Mouse (Mus musculus): ENCODE data around the gene Nlrp6. TPM values are rescaled to one million over a fixed set of nuclear protein-coding genes. Genes with fewer than 3 reads are reported as not detected.

The Nlrp6 gene
- polyA plus RNA-seq, 1 experiment from 2014 or later = not detected

- in situ Hi-C loops (cut with MboI; ENCODE audit: low pct_unique_long_range_greater_than_20kb) = no loop called here
- ChIA-PET POLR2A (interaction anchor here (0.6 kb wide), 1 partner anchor 123 kb away, joined by 7 read pairs; no protein-coding TSS in a partner anchor), CTCF (no interaction called here)
- no peaks in the 10 kb centered on the region for H3K27me3 ChIP-seq
- no peak for DNase-seq (ENCODE audit: low read depth, low spot score)
- no peak for TF ChIP-seq CTCF (IDR thresholded peaks at IDR 0.05)
- ATAC-seq = no peak
Measured at GRCm38 (mm10) chr7:140946980-140947379, 26.3 kb downstream of the Nlrp6 start.

DNA sequence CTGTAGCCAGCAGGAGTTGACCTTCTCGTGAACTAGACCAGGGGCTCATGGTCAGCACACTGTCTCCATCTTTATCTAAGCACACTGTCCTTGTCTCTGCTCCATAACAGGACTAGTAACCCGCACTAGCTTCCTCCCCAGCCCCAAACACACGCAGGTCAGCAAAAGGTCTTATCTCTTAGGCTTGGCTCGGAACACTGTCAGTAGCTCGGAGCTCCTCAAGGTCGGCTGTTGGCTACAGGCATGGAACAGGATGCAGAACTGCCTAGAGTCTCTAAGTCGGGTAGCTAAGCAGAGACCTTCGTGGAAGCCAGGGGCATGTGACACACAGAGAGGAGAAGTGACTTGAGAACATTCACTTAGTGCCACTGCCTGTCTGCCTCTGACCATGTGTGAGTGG, 27.5 kb downstream of the Nlrp6 start:
- in situ Hi-C loops (cut with MboI; ENCODE audit: low pct_unique_long_range_greater_than_20kb) = no loop called here
- ChIA-PET CTCF (interaction anchor here (0.9 kb wide), 1 partner anchor 11 kb away, joined by 4 read pairs; no protein-coding TSS in a partner anchor), POLR2A (no interaction called here)
- DNase-seq (ENCODE audit: low read depth, low spot score) = no peak
- no peak for ATAC-seq
- no peak for TF ChIP-seq CTCF (IDR thresholded peaks at IDR 0.05)
- H3K27me3 ChIP-seq = no peaks in the 10 kb centered on the region

DNA sequence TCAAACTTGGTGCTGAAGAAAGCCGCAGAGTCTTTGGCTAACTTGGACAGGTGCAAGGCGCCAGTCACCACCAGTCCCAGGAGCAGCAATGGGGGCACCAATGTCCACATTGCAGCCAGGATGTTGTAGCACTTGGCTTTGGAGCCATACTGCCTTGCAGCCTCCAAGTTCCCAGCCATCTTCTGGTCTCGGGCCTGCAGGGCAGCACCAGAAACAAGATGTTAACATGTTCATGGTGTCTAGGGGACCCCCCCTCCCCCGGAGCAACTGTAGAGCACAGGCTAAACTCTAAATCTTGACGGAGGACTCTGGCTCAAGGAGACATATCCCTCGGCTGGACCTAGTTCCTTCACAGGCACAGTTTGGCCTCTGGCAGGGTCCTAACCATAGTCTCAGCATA, 28.6 kb downstream of the Nlrp6 start:
- no peaks in the 10 kb centered on the region for H3K27me3 ChIP-seq
- ChIA-PET POLR2A (no interaction called here), CTCF (no interaction called here)
- DNase-seq (ENCODE audit: low read depth, low spot score) = no peak
- no peak for ATAC-seq
- no peak for TF ChIP-seq CTCF (IDR thresholded peaks at IDR 0.05)
- in situ Hi-C loops (cut with MboI; ENCODE audit: low pct_unique_long_range_greater_than_20kb) = no loop called here

DNA sequence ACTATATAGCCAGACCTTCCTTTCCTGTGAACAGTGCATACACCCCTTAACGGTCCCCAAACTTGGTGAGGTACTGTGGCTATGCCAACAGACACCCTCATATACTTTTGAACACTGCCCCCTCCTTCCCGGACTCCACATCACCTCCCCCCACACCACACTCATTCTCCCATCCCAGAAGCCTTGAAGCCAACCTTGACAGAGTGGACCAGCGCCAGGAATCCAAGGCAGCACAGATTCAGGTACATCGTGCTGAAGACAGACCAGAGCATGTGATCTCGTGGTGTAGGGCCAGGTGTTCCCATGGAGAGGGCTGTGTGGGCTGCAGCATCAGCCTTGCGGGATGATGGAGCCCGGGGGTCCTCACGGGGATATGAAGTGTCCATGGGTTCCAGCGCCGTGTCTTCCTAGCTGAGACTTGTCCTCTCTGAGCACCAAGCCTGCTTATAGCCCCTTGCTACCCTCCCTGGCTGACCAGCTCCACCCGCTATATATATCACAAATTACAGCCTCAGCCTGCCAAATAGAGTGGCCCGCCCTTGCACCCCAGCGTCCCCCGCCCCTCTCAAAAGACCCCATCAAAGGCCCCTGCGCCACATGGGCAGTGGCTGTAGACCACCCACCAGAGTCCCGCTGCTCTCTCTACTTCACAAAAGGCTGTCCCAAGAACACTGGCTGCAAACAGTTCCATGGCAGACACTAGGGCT, 29.3 kb downstream of the Nlrp6 start, which contains the start of gene Ifitm5:
Ifitm5 (minus strand) TSS at position 468 of the 707 bp plus-strand sequence.
- TF ChIP-seq CTCF (IDR thresholded peaks at IDR 0.05) = no peak
- H3K27me3 ChIP-seq = no peaks in the 10 kb centered on the region
- DNase-seq (ENCODE audit: low read depth, low spot score) (no peak), ATAC-seq (no peak)
- ChIA-PET POLR2A (no interaction called here), CTCF (interaction anchor here (1.3 kb wide), 1 partner anchor 9 kb away, joined by 4 read pairs; no protein-coding TSS in a partner anchor)
- in situ Hi-C loops (cut with MboI; ENCODE audit: low pct_unique_long_range_greater_than_20kb) = no loop called here

- no peak for ATAC-seq
- no peak for DNase-seq (ENCODE audit: low read depth, low spot score)
- TF ChIP-seq CTCF (IDR thresholded peaks at IDR 0.05) = no peak
- CTCF ChIA-PET = interaction anchor here (1.3 kb wide), 1 partner anchor 8 kb away, joined by 4 read pairs; no protein-coding TSS in a partner anchor
- in situ Hi-C loops (cut with MboI; ENCODE audit: low pct_unique_long_range_greater_than_20kb) = no loop called here
- no peaks in the 10 kb centered on the region for H3K27me3 ChIP-seq
- POLR2A ChIA-PET = interaction anchor here (0.6 kb wide), 1 partner anchor 376 kb away, joined by 3 read pairs; the partner anchor contains the start of genes Deaf1 and Tmem80
Measured at GRCm38 (mm10) chr7:140951051-140951450, 30.3 kb downstream of the Nlrp6 start.

GRCm38 (mm10) chr7:140951765-140952164, 31.1 kb downstream of the Nlrp6 start:
- in situ Hi-C loops (cut with MboI; ENCODE audit: low pct_unique_long_range_greater_than_20kb) = no loop called here
- ATAC-seq (no peak), DNase-seq (ENCODE audit: low read depth, low spot score) (no peak)
- CTCF ChIA-PET = interaction anchor here (0.9 kb wide), 1 partner anchor 9 kb away, joined by 3 read pairs; no protein-coding TSS in a partner anchor
- POLR2A ChIA-PET = interaction anchor here (0.6 kb wide), 1 partner anchor 376 kb away, joined by 3 read pairs; the partner anchor contains the start of genes Deaf1 and Tmem80
- no peaks in the 10 kb centered on the region for H3K27me3 ChIP-seq
- no peak for TF ChIP-seq CTCF (IDR thresholded peaks at IDR 0.05)

DNA sequence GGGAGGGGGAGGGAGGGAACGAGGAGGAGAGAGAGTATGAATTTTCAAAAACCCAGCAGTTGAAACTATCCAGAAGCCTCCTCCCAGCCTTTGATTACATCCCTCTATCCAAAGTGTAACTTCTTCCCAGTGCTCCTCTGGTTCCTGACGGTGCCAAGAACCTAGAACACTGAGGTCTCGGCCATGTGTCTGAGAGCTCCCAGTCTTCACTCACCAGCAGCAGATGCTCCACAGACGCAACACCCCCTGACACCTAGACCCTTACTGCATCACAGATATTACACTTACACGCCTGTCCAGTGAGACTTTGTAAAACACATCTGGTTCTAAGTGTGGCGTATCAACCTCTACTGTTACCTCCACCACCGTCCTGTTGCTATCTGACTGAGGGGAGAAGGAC, 31.7 kb downstream of the Nlrp6 start:
- in situ Hi-C loops (cut with MboI; ENCODE audit: low pct_unique_long_range_greater_than_20kb) = no loop called here
- ATAC-seq = no peak
- no peak for TF ChIP-seq CTCF (IDR thresholded peaks at IDR 0.05)

GRCm38 (mm10) chr7:140953133-140953532, 32.4 kb downstream of the Nlrp6 start:
- no peak for ATAC-seq
- TF ChIP-seq CTCF (IDR thresholded peaks at IDR 0.05) = no peak
- in situ Hi-C loops (cut with MboI; ENCODE audit: low pct_unique_long_range_greater_than_20kb) = no loop called here
- ChIA-PET CTCF (no interaction called here), POLR2A (no interaction called here)
- H3K27me3 ChIP-seq = no peaks in the 10 kb centered on the region
- no peak for DNase-seq (ENCODE audit: low read depth, low spot score)

More for the DNA sequence above, 31.7 kb downstream of the Nlrp6 start:
- H3K27me3 ChIP-seq = no peaks in the 10 kb centered on the region
- DNase-seq (ENCODE audit: low read depth, low spot score) = no peak
- POLR2A ChIA-PET = no interaction called here
- CTCF ChIA-PET = interaction anchor here (0.9 kb wide), 1 partner anchor 10 kb away, joined by 3 read pairs; no protein-coding TSS in a partner anchor

DNA sequence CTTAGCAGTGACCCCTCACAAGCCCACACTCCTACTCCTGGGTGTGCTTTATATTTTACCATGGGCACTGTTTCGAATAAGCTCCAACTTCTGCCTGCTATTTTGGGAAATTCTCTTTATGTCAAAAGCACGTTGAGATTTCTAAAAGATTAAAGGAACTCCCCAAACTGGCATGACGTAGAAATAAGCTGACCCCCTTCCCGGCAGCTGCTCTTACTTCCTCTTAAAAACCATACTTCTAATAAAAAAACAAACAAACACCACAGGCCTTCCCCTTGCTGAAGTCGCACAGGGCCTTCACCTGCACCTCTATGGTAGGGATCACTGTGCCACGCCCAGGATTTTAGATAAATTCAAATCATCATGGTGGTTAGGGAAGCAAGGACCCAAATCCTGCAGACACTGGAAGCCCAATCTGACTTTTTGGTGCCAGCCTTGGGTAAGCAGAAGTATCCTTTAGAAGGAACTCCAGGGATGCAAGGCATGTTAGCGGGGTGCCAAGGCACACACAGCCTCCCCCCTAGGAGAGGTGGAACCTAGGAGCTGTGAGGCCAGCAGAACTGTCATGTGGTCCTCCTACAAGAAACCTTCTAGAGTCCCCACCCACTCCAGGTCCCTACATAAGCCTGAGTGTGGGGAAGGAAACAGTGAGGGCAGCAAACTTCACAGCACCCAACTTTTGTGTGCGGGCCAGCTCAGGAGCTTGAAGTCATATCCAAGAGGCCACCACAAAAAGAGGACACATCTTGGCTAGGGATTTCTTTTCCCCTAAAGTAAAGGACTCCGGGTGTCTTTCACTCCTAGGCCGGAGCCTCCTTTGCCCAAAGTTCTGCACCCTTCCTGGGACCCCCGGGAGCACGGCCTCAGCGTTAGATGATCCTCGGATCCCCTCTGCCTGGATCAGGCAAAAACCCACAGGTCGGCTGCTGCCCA, 33.4 kb downstream of the Nlrp6 start:
- no peak for DNase-seq (ENCODE audit: low read depth, low spot score)
- ATAC-seq = no peak
- H3K27me3 ChIP-seq = no peaks in the 10 kb centered on the region
- CTCF ChIA-PET = interaction anchor here (1.3 to 2.0 kb wide), 2 partner anchors 12 to 46 kb away, joined by 3 to 5 read pairs; no protein-coding TSS in a partner anchor
- TF ChIP-seq CTCF (IDR thresholded peaks at IDR 0.05) = no peak
- in situ Hi-C loops (cut with MboI; ENCODE audit: low pct_unique_long_range_greater_than_20kb) = no loop called here
- POLR2A ChIA-PET = interaction anchor here (1.1 kb wide), 1 partner anchor 11 kb away, joined by 3 read pairs; no protein-coding TSS in a partner anchor

DNA sequence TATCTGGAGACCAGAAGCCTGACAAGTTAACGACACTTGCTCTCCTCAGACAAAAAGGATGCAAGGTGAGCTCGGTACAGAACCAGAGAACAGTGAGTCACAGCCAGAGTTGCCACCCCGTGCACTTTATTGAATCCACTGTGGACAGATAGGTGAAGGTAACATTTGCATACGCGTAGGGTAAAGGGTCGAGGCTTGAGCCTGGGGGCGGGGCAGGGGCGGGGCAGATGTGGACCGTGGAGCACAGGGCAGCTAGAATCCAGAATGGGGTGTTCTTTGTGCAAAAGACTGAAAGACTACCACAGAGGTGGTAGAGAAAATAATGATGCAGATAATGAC, 34.0 kb downstream of the Nlrp6 start:
- H3K27me3 ChIP-seq = no peaks in the 10 kb centered on the region
- ChIA-PET CTCF (interaction anchor here (1.3 to 2.0 kb wide), 2 partner anchors 13 to 47 kb away, joined by 3 to 5 read pairs; no protein-coding TSS in a partner anchor), POLR2A (interaction anchor here (0.8 to 1.1 kb wide), 2 partner anchors 12 to 46 kb away, joined by 3 to 5 read pairs; no protein-coding TSS in a partner anchor)
- ATAC-seq (no peak), DNase-seq (ENCODE audit: low read depth, low spot score) (no peak)
- in situ Hi-C loops (cut with MboI; ENCODE audit: low pct_unique_long_range_greater_than_20kb) = loop anchor here (5.0 kb wide), 3 partner anchors 58 to 223 kb away; partner anchors contain the start of gene Ifitm3
- TF ChIP-seq CTCF (IDR thresholded peaks at IDR 0.05) = no peak
